Mouse (Mus musculus) urinary bladder, postnatal 0 days (tissue): ENCODE measurements around the gene Olfr130. TPM values are rescaled to one million over a fixed set of nuclear protein-coding genes. Genes with fewer than 3 reads are reported as not detected.

Experiments used
- polyA plus RNA-seq: library from polyadenylated mRNA; unstranded; fragments of >200 nt; fragmentation: Nextera tagmentation; extraction: Ambion mirVana; gene quantifications from 2 replicates; pipeline ENCODE4 v1.2.1, GENCODE M21; 2015

Olfr130 gene
- not detected in 2 replicates for polyA plus RNA-seq

DNA sequence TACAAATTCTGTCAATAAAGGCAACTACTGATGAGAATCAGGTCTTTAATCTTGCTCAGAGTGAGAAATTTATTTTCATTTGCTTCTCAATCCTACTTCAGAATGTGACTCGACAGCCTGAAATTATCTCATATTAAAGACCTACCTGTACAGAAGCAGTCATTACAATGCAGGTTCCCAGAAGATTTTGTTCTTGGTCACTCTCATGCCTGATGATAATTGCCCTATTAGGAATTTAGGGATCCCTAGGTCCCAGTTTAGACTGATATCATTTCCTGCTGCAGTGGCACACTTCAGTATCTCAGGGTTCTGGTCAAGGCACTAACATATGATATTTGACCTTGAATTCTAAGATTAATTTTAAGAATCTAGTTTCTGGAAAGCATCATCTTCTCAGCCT is at the start of gene Olfr130:
Gene Olfr130, plus strand, starts transcription at position 301 of the 400 bp plus-strand sequence.

DNA sequence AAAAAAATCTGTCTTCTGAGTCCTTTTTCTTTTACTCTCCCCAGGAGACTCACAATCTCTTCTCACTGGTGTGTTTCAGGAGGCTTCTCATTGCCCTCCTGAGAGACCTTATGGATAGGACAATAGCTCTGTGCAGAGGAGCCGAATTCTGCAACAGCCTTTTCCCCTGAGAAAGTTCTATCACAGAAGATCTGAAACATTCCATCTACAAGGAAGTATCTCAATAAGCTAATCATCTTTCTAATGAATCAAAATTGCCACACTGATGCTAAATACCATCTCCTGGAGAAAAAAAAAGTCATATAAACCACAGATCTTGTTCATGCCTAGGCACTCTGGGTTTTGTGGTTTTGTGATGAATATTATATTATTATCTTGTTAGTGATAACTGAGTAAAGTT is 3.7 kb upstream of the Olfr130 start, which contains the start of gene Olfr129:
Gene Olfr129, minus strand, starts transcription at position 101 of the 400 bp plus-strand sequence.

DNA sequence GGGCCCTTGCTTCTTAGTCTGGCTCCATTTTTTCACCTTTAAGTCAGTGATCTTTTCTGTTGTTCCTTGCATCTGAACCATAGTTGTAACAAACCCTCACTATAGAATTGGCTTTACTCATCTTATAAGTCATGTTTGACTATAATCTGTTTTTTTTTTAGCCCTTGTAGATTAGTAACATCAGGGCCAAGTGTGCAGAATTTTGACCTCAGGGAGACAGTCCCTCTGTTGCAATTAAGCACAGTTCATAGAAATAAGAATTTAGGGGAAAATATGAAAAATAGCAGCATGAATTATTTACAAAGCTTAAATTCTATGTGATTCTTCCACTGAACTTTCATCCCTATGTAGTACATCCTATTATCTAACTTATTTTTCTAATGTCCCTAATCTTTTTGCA is 24.9 kb downstream of the Olfr130 start, which contains the start of gene Olfr131:
Gene Olfr131, minus strand, starts transcription at position 101 of the 400 bp plus-strand sequence.

Other genes with a start within 250 kb of the Olfr130 start
- not detected in 2 replicates for gene Olfr125, start 231.0 kb upstream of the Olfr130 start, polyA plus RNA-seq
- not detected in 2 replicates for gene Olfr126, start 216.4 kb upstream of the Olfr130 start, polyA plus RNA-seq
- gene Olfr127, start 163.5 kb upstream of the Olfr130 start, polyA plus RNA-seq = not detected in 2 replicates
- not detected in 2 replicates for gene Olfr128, start 143.4 kb upstream of the Olfr130 start, polyA plus RNA-seq
- gene Olfr761, start 110.8 kb upstream of the Olfr130 start, polyA plus RNA-seq = not detected in 2 replicates
- not detected in 2 replicates for gene Olfr129, start 3.8 kb upstream of the Olfr130 start, polyA plus RNA-seq
- not detected in 2 replicates for gene Olfr131, start 24.8 kb downstream of the Olfr130 start, polyA plus RNA-seq
- gene Olfr132, start 70.6 kb downstream of the Olfr130 start, polyA plus RNA-seq = not detected in 2 replicates
- not detected in 2 replicates for gene Olfr133, start 81.4 kb downstream of the Olfr130 start, polyA plus RNA-seq
- not detected in 2 replicates for gene Olfr134, start 107.5 kb downstream of the Olfr130 start, polyA plus RNA-seq
- gene Olfr135, start 140.4 kb downstream of the Olfr130 start, polyA plus RNA-seq = not detected in 2 replicates
- gene Olfr138, start 197.1 kb downstream of the Olfr130 start, polyA plus RNA-seq = not detected in 2 replicates
- not detected in 2 replicates for gene Olfr137, start 243.6 kb downstream of the Olfr130 start, polyA plus RNA-seq